21 mouse cellular contexts compared by ENCODE assay signal in the genomic region with DNA sequence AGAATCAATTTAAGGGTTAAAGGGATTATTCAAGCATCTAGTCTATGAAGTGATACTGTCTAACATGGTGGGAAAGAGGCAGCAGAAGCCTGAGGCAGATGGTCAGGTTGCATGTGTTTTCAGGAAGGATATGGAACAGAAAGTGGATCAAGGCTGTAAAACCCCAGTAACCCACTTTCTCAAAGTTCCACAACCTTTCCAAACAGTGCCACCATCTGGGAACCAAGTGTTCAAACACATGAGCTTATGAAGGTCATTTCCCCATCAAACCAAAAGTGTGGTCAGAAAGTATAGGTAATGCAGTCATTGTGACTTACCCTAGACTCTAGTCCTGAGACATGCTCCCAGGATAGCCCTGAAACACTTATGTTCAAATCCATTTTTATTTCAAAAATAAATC.
A peak's percentile ranks its signal among the peaks of the same experiment; 100 is the strongest.
DNase-seq lines count a peak whose midpoint lies in the region; ATAC-seq and TF ChIP-seq lines count a peak whose summit lies in the region.
"Had no signal": no experiment of that assay in that cellular context is flagged by ENCODE, and none has a peak within 500 bp of the region (broad histone marks: within the 10 kb centered on the region; RNA-seq: fewer than 3 reads in every experiment).

No protein-coding gene starts in this region.

- no peak overlapping the region for H3K4me3 ChIP-seq in forebrain, postnatal 0 days (ENCODE audit: low read depth, low read length)
- no peak overlapping the region for H3K4me3 ChIP-seq in forebrain, embryonic 14.5 days (ENCODE audit: low read depth, low read length)
- no peak overlapping the region for H3K4me3 ChIP-seq in left cerebral cortex, adult 2 months
- H3K4me3 ChIP-seq: megakaryocyte, embryonic 14.5 days; midbrain, embryonic 15.5 days had no signal

- no peaks in the 10 kb centered on the region for H3K9me3 ChIP-seq in forebrain, postnatal 0 days (ENCODE audit: low read length)
- no peaks in the 10 kb centered on the region for H3K9me3 ChIP-seq in forebrain, embryonic 14.5 days (replicated peaks; ENCODE audit: control insufficient read depth, low read length)
- H3K9me3 ChIP-seq: megakaryocyte, embryonic 14.5 days; midbrain, embryonic 15.5 days had no signal

- no peak overlapping the region for H3K9ac ChIP-seq in forebrain, postnatal 0 days
- H3K9ac ChIP-seq in forebrain, embryonic 14.5 days (ENCODE audit: low read length) = no peak overlapping the region
- H3K9ac ChIP-seq: midbrain, embryonic 15.5 days had no signal

- peak; percentile 3 for DNase-seq in adrenal gland, adult 2 months
- DNase-seq in adrenal gland, adult 8-10 months = no peak
- DNase-seq in forebrain, postnatal 0 days = no peak
- no peak for DNase-seq in forebrain, embryonic 14.5 days (ENCODE audit: low spot score)
- no peak for DNase-seq in left cerebral cortex, adult 2 months (ENCODE audit: extremely low spot score in 1 of 2, low spot score in 2 of 2)
- no peak for DNase-seq in left cerebral cortex, postnatal 36 days (ENCODE audit: low spot score in 2 of 2)
- peak; percentile 42 for DNase-seq in retina, postnatal 1 day
- DNase-seq in thymus, adult 18-20 months = no peak
- DNase-seq: heart, postnatal 36 days; kidney, adult 8-10 months; layer of hippocampus, postnatal 36 days; left cerebral cortex, postnatal 4 days; spleen, adult 18-20 months; thymus, postnatal 36 days had no signal

- no peaks in the 10 kb centered on the region for H3K36me3 ChIP-seq in forebrain, postnatal 0 days (ENCODE audit: insufficient read depth)
- H3K36me3 ChIP-seq in forebrain, embryonic 14.5 days (ENCODE audit: control insufficient read depth, insufficient read depth, low read length) = no peaks in the 10 kb centered on the region
- H3K36me3 ChIP-seq: G1E; midbrain, embryonic 15.5 days had no signal

- intact Hi-C loops in left cerebral cortex, adult 2 months (cut with DNase I) = loop anchor here (2.0 kb wide), 1 partner anchor 369 kb away; no protein-coding TSS in a partner anchor
- intact Hi-C loops in left cerebral cortex, postnatal 36 days (cut with DNase I) = loop anchor here (10.0 kb wide), 2 partner anchors 93 to 373 kb away; no protein-coding TSS in a partner anchor

- no peaks in the 10 kb centered on the region for H3K4me1 ChIP-seq in forebrain, postnatal 0 days (ENCODE audit: insufficient read depth)
- H3K4me1 ChIP-seq in forebrain, embryonic 14.5 days (ENCODE audit: control insufficient read depth, insufficient read depth, low read length) = no peaks in the 10 kb centered on the region
- H3K4me1 ChIP-seq: megakaryocyte, embryonic 14.5 days; midbrain, embryonic 15.5 days had no signal

- no peak for ATAC-seq in forebrain, postnatal 0 days
- no peak for ATAC-seq in forebrain, embryonic 14.5 days
- ATAC-seq: CD4-positive, CD25-positive, alpha-beta regulatory T cell, adult 4 months; hindbrain, embryonic 16.5 days; midbrain, embryonic 15.5 days had no signal

- no peaks in the 10 kb centered on the region for H3K27me3 ChIP-seq in forebrain, postnatal 0 days (ENCODE audit: insufficient read depth, low read length)
- H3K27me3 ChIP-seq in forebrain, embryonic 14.5 days (replicated peaks; ENCODE audit: control insufficient read depth, insufficient read depth, low read length) = no peaks in the 10 kb centered on the region
- H3K27me3 ChIP-seq: megakaryocyte, embryonic 14.5 days; midbrain, embryonic 15.5 days had no signal

- no peak overlapping the region for H3K27ac ChIP-seq in forebrain, postnatal 0 days (ENCODE audit: low read depth, low read length)
- H3K27ac ChIP-seq in forebrain, embryonic 14.5 days (ENCODE audit: low read depth, low read length) = no peak overlapping the region
- H3K27ac ChIP-seq in left cerebral cortex, adult 2 months = no peak overlapping the region
- H3K27ac ChIP-seq: midbrain, embryonic 15.5 days had no signal

- TF ChIP-seq CTCF in forebrain, postnatal 0 days (IDR thresholded peaks at IDR 0.05; ENCODE audit: low read depth) = peak; percentile 8; the same call in 1 of the 2 replicates
- peak; percentile 35 for TF ChIP-seq CTCF in left cerebral cortex, adult 2 months (IDR thresholded peaks at IDR 0.05)

- no peak overlapping the region for H3K4me2 ChIP-seq in forebrain, postnatal 0 days (ENCODE audit: low read depth)
- H3K4me2 ChIP-seq in forebrain, embryonic 14.5 days (ENCODE audit: low read length) = no peak overlapping the region
- H3K4me2 ChIP-seq: heart, embryonic 11.5 days; liver, embryonic 11.5 days; midbrain, embryonic 15.5 days had no signal

Comparison
In these comparisons a context has a peak if more than half of its experiments do, and no peak if none do; other contexts are left out.
1. DNase-seq: peak in adrenal gland, adult 2 months (single experiment) and retina, postnatal 1 day (single experiment); none in adrenal gland, adult 8-10 months (single experiment), forebrain, postnatal 0 days (single experiment), forebrain, embryonic 14.5 days (single experiment), left cerebral cortex, adult 2 months (0 of 2), left cerebral cortex, postnatal 36 days (0 of 2) and thymus, adult 18-20 months (0 of 2).